23 mouse cellular contexts compared by ENCODE assay signal in the genomic region with DNA sequence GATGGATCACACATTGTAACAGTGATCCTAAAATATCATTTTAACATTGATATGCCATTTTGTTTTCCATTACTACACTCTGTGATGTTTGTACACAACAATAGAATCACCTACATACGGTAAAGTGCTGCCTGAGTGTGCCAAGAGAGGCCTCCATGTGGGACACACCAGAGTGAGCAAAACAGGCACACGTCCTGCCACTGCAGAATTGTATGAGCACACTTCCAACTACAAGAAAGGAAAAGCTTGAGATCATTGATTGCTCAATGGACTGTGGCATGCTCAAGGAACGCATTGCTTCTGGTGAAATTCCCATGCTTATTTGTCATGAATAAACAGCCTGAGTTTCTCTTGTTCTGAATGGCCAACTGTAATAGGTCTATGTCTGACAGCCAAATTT.
DNase-seq lines count a peak whose midpoint lies in the region; ATAC-seq lines count a peak whose summit lies in the region.
"Had no signal": no experiment of that assay in that cellular context is flagged by ENCODE, and none has a peak within 500 bp of the region (broad histone marks: within the 10 kb centered on the region; RNA-seq: fewer than 3 reads in every experiment).

No protein-coding gene starts in this region.

- H3K36me3 ChIP-seq in kidney, embryonic 16.5 days (ENCODE audit: insufficient read depth, low read length): no peaks in the 10 kb centered on the region
- H3K36me3 ChIP-seq in intestine, embryonic 16.5 days (ENCODE audit: control insufficient read depth, insufficient read depth, low read length): no peaks in the 10 kb centered on the region
- H3K36me3 ChIP-seq: embryonic facial prominence, embryonic 15.5 days; forebrain, embryonic 10.5 days; heart, embryonic 13.5 days had no signal

- H3K9ac ChIP-seq in kidney, embryonic 16.5 days (replicated peaks; ENCODE audit: low read length): no peak overlapping the region
- no peak overlapping the region for H3K9ac ChIP-seq in intestine, embryonic 16.5 days (ENCODE audit: low read depth, low read length)
- H3K9ac ChIP-seq: embryonic facial prominence, embryonic 15.5 days; heart, embryonic 13.5 days had no signal

- DNase-seq in kidney, adult 9 months: peak; percentile 5
- no peak for DNase-seq in kidney, postnatal 10 days
- peak; percentile 2 for DNase-seq in lung, postnatal 36 days
- no peak for DNase-seq in lung, postnatal 14 days
- no peak for DNase-seq in left cerebral cortex, postnatal 4 days
- DNase-seq: adrenal gland, postnatal 25 days; cerebellum, adult 11 months; cerebellum, adult 8-10 months; cerebellum, postnatal 14 days; embryo, embryonic 11 days; gastrocnemius, adult 2 months; gastrocnemius, postnatal 36 days; heart, adult 11 months; heart, postnatal 36 days had no signal

- ATAC-seq in kidney, embryonic 16.5 days (ENCODE audit: low FRiP score, low TSS enrichment): peak; percentile 79; the same call in 1 of the 2 replicates
- ATAC-seq in intestine, embryonic 16.5 days: no peak
- ATAC-seq: activated CD4-positive, CD25-positive, alpha-beta regulatory T cell, adult 4 months; forebrain, embryonic 14.5 days; Patski had no signal

- no peak overlapping the region for H3K4me2 ChIP-seq in kidney, embryonic 16.5 days (replicated peaks; ENCODE audit: low read depth, low read length)
- H3K4me2 ChIP-seq in intestine, embryonic 16.5 days (ENCODE audit: low read depth, low read length): no peak overlapping the region
- H3K4me2 ChIP-seq: embryonic facial prominence, embryonic 15.5 days; heart, embryonic 13.5 days had no signal

- H3K4me3 ChIP-seq in kidney, embryonic 16.5 days (ENCODE audit: low read length): no peak overlapping the region
- H3K4me3 ChIP-seq in intestine, embryonic 16.5 days (ENCODE audit: low read length): no peak overlapping the region
- H3K4me3 ChIP-seq: embryonic facial prominence, embryonic 15.5 days; erythroblast, embryonic 14.5 days; forebrain, embryonic 10.5 days; gastrocnemius, adult 2 months; heart, embryonic 13.5 days had no signal

- 38% methylated on average over 3 of the region's 3 CpGs for WGBS in kidney, embryonic 16.5 days
- 78% methylated on average over 3 of the region's 3 CpGs for WGBS in intestine, embryonic 16.5 days

- H3K27me3 ChIP-seq in kidney, embryonic 16.5 days (ENCODE audit: insufficient read depth, low read length): no peaks in the 10 kb centered on the region
- no peaks in the 10 kb centered on the region for H3K27me3 ChIP-seq in intestine, embryonic 16.5 days (replicated peaks; ENCODE audit: control insufficient read depth, insufficient read depth, low read length)
- H3K27me3 ChIP-seq: embryonic facial prominence, embryonic 15.5 days; heart, embryonic 13.5 days; Patski had no signal

- no peaks in the 10 kb centered on the region for H3K9me3 ChIP-seq in kidney, embryonic 16.5 days (ENCODE audit: low read length)
- H3K9me3 ChIP-seq in intestine, embryonic 16.5 days (ENCODE audit: control insufficient read depth, low read length): no peaks in the 10 kb centered on the region
- H3K9me3 ChIP-seq: embryonic facial prominence, embryonic 15.5 days; forebrain, embryonic 10.5 days; heart, embryonic 13.5 days had no signal

- H3K4me1 ChIP-seq in kidney, embryonic 16.5 days (ENCODE audit: insufficient read depth, low read length): no peaks in the 10 kb centered on the region
- H3K4me1 ChIP-seq in intestine, embryonic 16.5 days (ENCODE audit: control insufficient read depth, insufficient read depth, low read length): no peaks in the 10 kb centered on the region
- H3K4me1 ChIP-seq: embryonic facial prominence, embryonic 15.5 days; forebrain, embryonic 10.5 days; heart, embryonic 13.5 days had no signal

- no peak overlapping the region for H3K27ac ChIP-seq in kidney, embryonic 16.5 days (ENCODE audit: low read length)
- no peak overlapping the region for H3K27ac ChIP-seq in intestine, embryonic 16.5 days (ENCODE audit: low read length)
- H3K27ac ChIP-seq: embryonic facial prominence, embryonic 15.5 days; forebrain, embryonic 10.5 days; gastrocnemius, adult 2 months; heart, embryonic 13.5 days had no signal

- intact Hi-C loops in left cerebral cortex, postnatal 4 days (cut with DNase I): no loop called here

Comparison
In these comparisons a context has a peak if more than half of its experiments do, and no peak if none do; other contexts are left out.
1. DNase-seq: peak in kidney, adult 9 months (single experiment) and lung, postnatal 36 days (single experiment); none in kidney, postnatal 10 days (single experiment), lung, postnatal 14 days (single experiment) and left cerebral cortex, postnatal 4 days (single experiment).